ENCODE assay signal across 16 mouse cellular contexts in the genomic region with DNA sequence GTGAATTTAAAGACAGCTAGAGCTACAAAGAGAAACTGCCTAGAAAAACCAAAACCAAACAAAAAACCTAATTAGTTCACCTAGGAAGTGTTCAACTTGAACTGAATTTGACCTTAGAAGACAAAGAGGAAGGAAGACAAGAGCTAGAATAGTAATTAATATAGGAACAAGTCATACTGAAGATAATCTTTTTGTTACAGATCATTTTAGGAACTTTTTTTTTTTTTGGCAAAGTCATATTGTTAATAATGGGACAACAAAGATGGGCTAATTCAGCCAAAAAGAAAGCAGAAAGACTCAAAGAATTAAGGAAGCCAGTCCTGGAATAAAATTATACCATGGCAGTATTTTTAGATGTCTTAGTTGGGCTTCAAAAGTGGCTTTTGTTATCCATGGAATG.
"Had no signal": no experiment of that assay in that cellular context is flagged by ENCODE, and none has a peak within 500 bp of the region (broad histone marks: within the 10 kb centered on the region; RNA-seq: fewer than 3 reads in every experiment).

No protein-coding gene starts in this region.

- H3K36me3 ChIP-seq: neural tube, embryonic 15.5 days; stomach, embryonic 15.5 days had no signal

- H3K4me2 ChIP-seq: neural tube, embryonic 13.5 days; neural tube, embryonic 15.5 days; stomach, embryonic 15.5 days had no signal

- DNase-seq: retina, postnatal 1 day; right cerebral cortex, adult 18-20 months; right cerebral cortex, postnatal 14 days; right cerebral cortex, postnatal 25 days; right cerebral cortex, postnatal 4 days; spleen, adult 18-20 months; thymus, adult 18-20 months; thymus, adult 2 months; thymus, postnatal 14 days; thymus, postnatal 25 days; thymus, postnatal 36 days; thymus, postnatal 4 days had no signal

- H3K9me3 ChIP-seq: neural tube, embryonic 13.5 days; neural tube, embryonic 15.5 days; stomach, embryonic 15.5 days had no signal

- H3K4me3 ChIP-seq: neural tube, embryonic 13.5 days; neural tube, embryonic 15.5 days; stomach, embryonic 15.5 days had no signal

- H3K27me3 ChIP-seq: neural tube, embryonic 13.5 days; neural tube, embryonic 15.5 days; stomach, embryonic 15.5 days had no signal

- H3K9ac ChIP-seq: neural tube, embryonic 13.5 days; neural tube, embryonic 15.5 days; stomach, embryonic 15.5 days had no signal

- H3K27ac ChIP-seq: neural tube, embryonic 13.5 days; neural tube, embryonic 15.5 days; stomach, embryonic 15.5 days; stomach, postnatal 0 days had no signal
